Mouse (Mus musculus): ENCODE results near the gene Zfp385b. TPM values are rescaled to one million over a fixed set of nuclear protein-coding genes. Genes with fewer than 3 reads are reported as not detected.
"Not testable (repeated sequence)": the region's sequence is repeated elsewhere in the genome, so short reads cannot be mapped to it uniquely, and the experiment has no call there.

Zfp385b gene
- polyA plus RNA-seq, 1 experiment from 2014 or later = 9.1 TPM

DNA sequence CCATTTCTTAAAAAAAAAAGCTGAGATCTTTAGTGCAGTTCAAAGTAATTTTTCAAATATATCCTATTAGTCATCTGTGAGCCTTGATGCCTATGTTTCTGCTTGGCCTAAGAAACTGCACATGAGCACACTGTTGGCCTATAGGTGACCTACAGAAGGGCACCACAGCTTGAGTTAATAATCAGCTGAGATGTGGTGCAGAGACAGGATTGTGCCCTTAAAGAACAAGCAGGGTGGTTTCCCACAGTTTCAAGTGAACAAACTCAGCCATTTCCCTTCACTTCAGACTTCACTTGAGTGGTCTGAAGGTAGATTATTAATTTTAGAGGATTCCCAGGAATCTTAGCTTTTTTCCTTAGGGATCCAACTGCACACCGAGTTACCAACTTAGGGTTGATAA, 362.3 kb downstream of the Zfp385b start:
- Histone ChIP-seq H3K9me3 (ENCODE audit: control insufficient read depth, low read length) (no peaks in the 10 kb centered on the region), H3K36me3 (ENCODE audit: control insufficient read depth, insufficient read depth) (no peaks in the 10 kb centered on the region)
- WGBS = 86% methylated on average over 1 of the region's 1 CpGs

DNA sequence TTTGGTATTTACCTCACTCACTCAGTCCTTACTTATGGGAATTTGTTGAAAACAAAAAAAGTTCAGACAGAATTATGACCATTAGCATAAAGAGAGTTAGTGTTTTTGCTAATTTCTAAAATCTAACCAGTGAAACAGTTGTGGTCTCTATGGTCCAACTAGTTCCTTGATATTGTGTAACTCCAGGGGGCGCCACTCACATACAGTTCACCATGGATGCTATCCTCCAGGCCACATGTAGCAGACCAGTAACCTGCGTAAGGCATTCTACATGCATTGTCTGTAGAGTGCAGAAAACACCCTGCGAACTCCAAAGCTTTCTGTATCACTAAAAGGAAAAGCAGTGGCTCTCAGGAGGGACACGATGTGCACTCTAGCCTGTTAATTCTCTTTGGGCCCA, 362.8 kb downstream of the Zfp385b start:
- Histone ChIP-seq H3K27ac (ENCODE audit: low read length) (no peak overlapping the region), H3K27me3 (replicated peaks; ENCODE audit: control insufficient read depth, insufficient read depth, low read length) (no peaks in the 10 kb centered on the region), H3K4me1 (replicated peaks; ENCODE audit: control insufficient read depth, insufficient read depth, low read length) (no peaks in the 10 kb centered on the region), H3K9ac (replicated peaks; ENCODE audit: low read depth, low read length) (no peak overlapping the region), H3K4me3 (replicated peaks; ENCODE audit: low read length) (no peak overlapping the region), H3K9me3 (ENCODE audit: control insufficient read depth, low read length) (no peaks in the 10 kb centered on the region), H3K36me3 (ENCODE audit: control insufficient read depth, insufficient read depth) (no peaks in the 10 kb centered on the region), H3K4me2 (ENCODE audit: low read length) (no peak overlapping the region)
- ATAC-seq = peak; percentile 69; the same call in 1 of the 2 replicates
- WGBS = 48% methylated on average over 4 of the region's 4 CpGs

More for the DNA sequence above, 362.3 kb downstream of the Zfp385b start:
- H3K27me3 ChIP-seq (replicated peaks; ENCODE audit: control insufficient read depth, insufficient read depth, low read length) = no peaks in the 10 kb centered on the region
- no peak overlapping the region for H3K4me3 ChIP-seq (replicated peaks; ENCODE audit: low read length)
- H3K9ac ChIP-seq (replicated peaks; ENCODE audit: low read depth, low read length) = no peak overlapping the region
- no peaks in the 10 kb centered on the region for H3K4me1 ChIP-seq (replicated peaks; ENCODE audit: control insufficient read depth, insufficient read depth, low read length)
- no peak for ATAC-seq
- no peak overlapping the region for H3K27ac ChIP-seq (ENCODE audit: low read length)
- no peak overlapping the region for H3K4me2 ChIP-seq (ENCODE audit: low read length)

DNA sequence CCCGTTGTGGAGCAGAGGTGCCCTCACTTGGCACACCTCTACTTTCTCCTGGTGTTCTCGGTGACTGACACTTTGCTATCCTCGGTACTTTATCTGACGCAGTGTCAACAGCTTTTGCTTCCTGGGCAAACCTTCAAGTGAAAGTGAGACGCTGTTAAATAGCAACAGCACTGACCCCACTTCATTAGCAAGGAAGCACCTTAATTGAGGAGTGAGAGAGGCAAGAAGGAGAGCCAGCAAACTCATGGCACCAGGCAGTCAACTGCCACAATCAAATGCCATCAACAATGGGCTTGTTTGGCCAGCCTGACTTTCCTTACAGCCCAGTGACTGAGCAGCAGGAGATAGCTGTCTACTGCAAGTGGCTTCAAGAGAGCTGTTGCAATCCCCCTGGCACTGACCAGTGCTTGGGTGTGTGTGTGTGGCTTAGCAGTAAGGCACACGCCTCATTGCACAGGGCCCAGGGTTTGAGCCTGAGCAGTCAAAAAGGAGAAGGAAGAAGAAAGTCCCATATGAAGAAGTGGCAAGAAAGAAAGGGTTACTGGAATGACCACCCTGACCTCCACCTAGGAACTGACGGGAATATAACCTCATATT, 365.0 kb downstream of the Zfp385b start:
- no peak overlapping the region for H3K9ac ChIP-seq (replicated peaks; ENCODE audit: low read depth, low read length)
- 81% methylated on average over 7 of the region's 7 CpGs for WGBS
- H3K4me1 ChIP-seq (replicated peaks; ENCODE audit: control insufficient read depth, insufficient read depth, low read length) = no peaks in the 10 kb centered on the region

GRCm38 (mm10) chr2:77453786-77454185, 365.7 kb downstream of the Zfp385b start:
- WGBS = 85% methylated on average over 3 of the region's 3 CpGs
- ATAC-seq = no peak

More for the DNA sequence above, 365.0 kb downstream of the Zfp385b start:
- no peaks in the 10 kb centered on the region for H3K9me3 ChIP-seq (ENCODE audit: control insufficient read depth, low read length)
- no peak overlapping the region for H3K27ac ChIP-seq (ENCODE audit: low read length)
- ATAC-seq = no peak
- H3K27me3 ChIP-seq (replicated peaks; ENCODE audit: control insufficient read depth, insufficient read depth, low read length) = no peaks in the 10 kb centered on the region
- no peaks in the 10 kb centered on the region for H3K36me3 ChIP-seq (ENCODE audit: control insufficient read depth, insufficient read depth)
- no peak overlapping the region for H3K4me3 ChIP-seq (replicated peaks; ENCODE audit: low read length)
- H3K4me2 ChIP-seq (ENCODE audit: low read length) = no peak overlapping the region

GRCm38 (mm10) chr2:77450017-77450416, 369.4 kb downstream of the Zfp385b start:
- H3K27me3 ChIP-seq (replicated peaks; ENCODE audit: control insufficient read depth, insufficient read depth, low read length); H3K4me2 ChIP-seq (ENCODE audit: low read length); H3K4me1 ChIP-seq (replicated peaks; ENCODE audit: control insufficient read depth, insufficient read depth, low read length); H3K4me3 ChIP-seq (replicated peaks; ENCODE audit: low read length); ATAC-seq; H3K9me3 ChIP-seq (ENCODE audit: control insufficient read depth, low read length); H3K36me3 ChIP-seq (ENCODE audit: control insufficient read depth, insufficient read depth); H3K9ac ChIP-seq (replicated peaks; ENCODE audit: low read depth, low read length); H3K27ac ChIP-seq (ENCODE audit: low read length): not testable (repeated sequence)
- WGBS = 65% methylated on average over 5 of the region's 5 CpGs

More at GRCm38 (mm10) chr2:77453786-77454185, 365.7 kb downstream of the Zfp385b start:
- Histone ChIP-seq H3K4me3 (replicated peaks; ENCODE audit: low read length) (no peak overlapping the region), H3K9ac (replicated peaks; ENCODE audit: low read depth, low read length) (no peak overlapping the region), H3K4me1 (replicated peaks; ENCODE audit: control insufficient read depth, insufficient read depth, low read length) (0 out of 2 replicates have a peak, but pooled peaks cover 2% of the 10 kb centered on the region), H3K4me2 (ENCODE audit: low read length) (no peak overlapping the region), H3K36me3 (ENCODE audit: control insufficient read depth, insufficient read depth) (no peaks in the 10 kb centered on the region), H3K9me3 (ENCODE audit: control insufficient read depth, low read length) (no peaks in the 10 kb centered on the region), H3K27me3 (replicated peaks; ENCODE audit: control insufficient read depth, insufficient read depth, low read length) (no peaks in the 10 kb centered on the region), H3K27ac (ENCODE audit: low read length) (no peak overlapping the region)

DNA sequence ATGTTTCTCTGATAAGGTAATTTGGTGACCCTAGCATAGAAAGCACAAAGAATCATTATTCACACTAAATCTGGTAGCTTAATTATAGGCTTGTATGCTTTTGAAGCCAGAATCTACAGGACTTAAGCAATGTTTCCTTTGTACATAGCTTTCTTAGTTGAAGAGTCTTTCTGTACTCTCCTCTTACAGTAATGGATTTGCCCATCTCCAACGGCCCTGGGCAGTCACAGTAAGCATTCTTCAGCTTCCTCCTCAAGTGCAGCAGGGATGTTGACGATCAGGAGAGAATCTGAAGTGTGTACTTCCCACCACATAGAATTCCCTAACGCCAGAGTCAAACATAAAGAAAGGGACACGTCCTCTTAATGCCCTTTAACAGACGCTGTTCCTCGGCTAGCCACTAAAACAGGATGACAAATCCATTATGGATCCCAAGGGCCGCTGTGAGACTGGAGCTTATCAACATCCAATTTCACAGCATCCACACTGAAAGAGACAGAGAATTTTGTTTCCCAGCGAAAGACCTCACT, 370.4 kb downstream of the Zfp385b start:
- H3K27me3 ChIP-seq (replicated peaks; ENCODE audit: control insufficient read depth, insufficient read depth, low read length) = no peaks in the 10 kb centered on the region
- WGBS = 49% methylated on average over 8 of the region's 8 CpGs
- no peak overlapping the region for H3K4me2 ChIP-seq (ENCODE audit: low read length)
- H3K27ac ChIP-seq (ENCODE audit: low read length) = no peak overlapping the region
- ATAC-seq = no peak
- H3K4me1 ChIP-seq (replicated peaks; ENCODE audit: control insufficient read depth, insufficient read depth, low read length) = 0 out of 2 replicates have a peak, but pooled peaks cover 2% of the 10 kb centered on the region
- H3K36me3 ChIP-seq (ENCODE audit: control insufficient read depth, insufficient read depth) = no peaks in the 10 kb centered on the region
- no peak overlapping the region for H3K4me3 ChIP-seq (replicated peaks; ENCODE audit: low read length)
- no peak overlapping the region for H3K9ac ChIP-seq (replicated peaks; ENCODE audit: low read depth, low read length)
- H3K9me3 ChIP-seq (ENCODE audit: control insufficient read depth, low read length) = no peaks in the 10 kb centered on the region

GRCm38 (mm10) chr2:77444282-77444681, 375.2 kb downstream of the Zfp385b start:
- Histone ChIP-seq H3K36me3 (ENCODE audit: control insufficient read depth, insufficient read depth) (no peaks in the 10 kb centered on the region), H3K4me2 (ENCODE audit: low read length) (no peak overlapping the region), H3K27ac (ENCODE audit: low read length) (no peak overlapping the region), H3K4me1 (replicated peaks; ENCODE audit: control insufficient read depth, insufficient read depth, low read length) (0 out of 2 replicates have a peak, but pooled peaks cover 2% of the 10 kb centered on the region), H3K9me3 (ENCODE audit: control insufficient read depth, low read length) (no peaks in the 10 kb centered on the region), H3K4me3 (replicated peaks; ENCODE audit: low read length) (no peak overlapping the region), H3K9ac (replicated peaks; ENCODE audit: low read depth, low read length) (no peak overlapping the region), H3K27me3 (replicated peaks; ENCODE audit: control insufficient read depth, insufficient read depth, low read length) (no peaks in the 10 kb centered on the region)
- ATAC-seq = no peak
- WGBS = 91% methylated on average over 8 of the region's 8 CpGs

GRCm38 (mm10) chr2:77440591-77440990, 378.8 kb downstream of the Zfp385b start:
- H3K36me3 ChIP-seq (ENCODE audit: control insufficient read depth, insufficient read depth) = no peaks in the 10 kb centered on the region
- no peak overlapping the region for H3K4me3 ChIP-seq (replicated peaks; ENCODE audit: low read length)
- H3K27me3 ChIP-seq (replicated peaks; ENCODE audit: control insufficient read depth, insufficient read depth, low read length) = no peaks in the 10 kb centered on the region
- no peak for ATAC-seq
- H3K4me2 ChIP-seq (ENCODE audit: low read length) = no peak overlapping the region
- 86% methylated on average over 2 of the region's 2 CpGs for WGBS
- H3K27ac ChIP-seq (ENCODE audit: low read length) = no peak overlapping the region
- no peaks in the 10 kb centered on the region for H3K4me1 ChIP-seq (replicated peaks; ENCODE audit: control insufficient read depth, insufficient read depth, low read length)
- H3K9ac ChIP-seq (replicated peaks; ENCODE audit: low read depth, low read length) = no peak overlapping the region
- no peaks in the 10 kb centered on the region for H3K9me3 ChIP-seq (ENCODE audit: control insufficient read depth, low read length)

- Histone ChIP-seq H3K27ac (ENCODE audit: low read length) (no peak overlapping the region), H3K36me3 (ENCODE audit: control insufficient read depth, insufficient read depth) (no peaks in the 10 kb centered on the region), H3K9ac (replicated peaks; ENCODE audit: low read depth, low read length) (no peak overlapping the region), H3K9me3 (ENCODE audit: control insufficient read depth, low read length) (no peaks in the 10 kb centered on the region), H3K27me3 (replicated peaks; ENCODE audit: control insufficient read depth, insufficient read depth, low read length) (no peaks in the 10 kb centered on the region), H3K4me2 (ENCODE audit: low read length) (no peak overlapping the region), H3K4me3 (replicated peaks; ENCODE audit: low read length) (no peak overlapping the region), H3K4me1 (replicated peaks; ENCODE audit: control insufficient read depth, insufficient read depth, low read length) (no peaks in the 10 kb centered on the region)
- no peak; the same call in 1 of the 2 replicates for ATAC-seq
- WGBS = 38% methylated on average over 9 of the region's 9 CpGs
These were observed 383.1 kb downstream of the Zfp385b start for GRCm38 (mm10) chr2:77436241-77436759.
